Mouse (Mus musculus) cortical plate, adult 2 months (tissue): ENCODE data around the gene Gps2.

Experiments
- CTCF ChIP-seq: fragments of 200-500 bp; IDR thresholded peaks from 2 replicates; pipeline ENCODE4 v1.5.1; 2011; ENCODE audit warnings: mild to moderate bottlenecking, control low read depth, low read length; ENCODE audit not compliant: insufficient read depth; ENCODE audit errors: extremely low read depth
- POLR2A ChIP-seq: fragments of 200-500 bp; IDR thresholded peaks from 2 replicates; pipeline ENCODE4 v1.6.1; 2011; ENCODE audit warnings: mild to moderate bottlenecking, low read length, control low read depth; ENCODE audit not compliant: insufficient read depth; ENCODE audit errors: extremely low read depth

DNA sequence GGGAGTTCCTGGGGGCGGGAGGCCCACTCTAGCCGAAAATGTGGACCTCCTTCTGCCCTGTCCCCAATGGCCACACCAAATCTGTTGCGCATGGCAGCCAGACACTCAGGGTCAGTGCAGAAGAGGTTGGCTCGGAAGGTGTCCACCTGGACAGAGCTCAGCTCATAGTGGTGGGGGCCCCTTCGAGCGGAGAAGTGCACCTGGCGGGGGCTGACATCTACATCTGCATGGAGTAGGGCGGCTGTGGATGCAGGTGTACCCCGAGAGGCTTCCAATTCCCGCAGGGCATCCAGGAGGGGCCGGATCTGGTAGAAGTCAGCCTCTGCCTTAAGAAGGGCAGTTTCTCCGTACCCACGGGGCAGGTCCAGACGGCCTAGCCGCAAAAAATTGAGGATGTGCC, 34.0 kb upstream of the Gps2 start:
- TF ChIP-seq POLR2A (no peak), CTCF (no peak)
